Mouse (Mus musculus) liver, postnatal 0 days (tissue): Measurements from ENCODE around the gene 4931422A03Rik.

Source experiments
- CTCF ChIP-seq: sonication (generic); IDR thresholded peaks from 2 replicates; pipeline ENCODE4 v1.5.1; 2016; ENCODE audit warnings: antibody characterized with exemption, low read depth
- EP300 ChIP-seq: IDR thresholded peaks from 2 replicates; pipeline ENCODE4 v1.6.1; 2016; ENCODE audit warnings: antibody characterized with exemption, low read depth, mild to moderate bottlenecking

DNA sequence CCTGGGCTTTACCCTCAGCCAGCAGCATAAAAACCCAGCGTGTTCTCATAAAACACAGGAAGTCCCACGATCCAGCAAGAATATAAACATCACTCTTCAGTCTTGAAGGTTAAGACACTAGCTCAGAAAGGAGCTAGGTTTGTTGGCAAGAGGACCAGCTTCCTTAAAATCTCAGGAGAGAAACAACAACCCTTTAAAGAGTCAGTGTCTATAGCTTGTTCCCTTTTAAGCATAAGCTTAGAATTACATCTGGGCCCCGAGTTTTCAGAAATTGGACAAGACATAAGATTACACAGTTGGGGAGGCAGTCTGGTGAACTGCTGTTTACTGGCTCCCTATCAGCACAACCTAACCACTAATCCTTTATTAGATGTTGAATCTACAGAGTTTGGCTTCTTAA is 56.3 kb downstream of the 4931422A03Rik start:
- TF ChIP-seq EP300 (no peak), CTCF (no peak)
